Mouse (Mus musculus) myocyte (in vitro differentiated cells): ENCODE results near the gene Hoxd1. TPM values are rescaled to one million over a fixed set of nuclear protein-coding genes. Genes with fewer than 3 reads are reported as not detected.

Source experiments
- H3K27me3 ChIP-seq: one replicate; pipeline ENCODE4 v1.6.1; 2011; ENCODE audit not compliant: control insufficient read depth, insufficient read depth, insufficient read length
- H3K36me3 ChIP-seq: one replicate; pipeline ENCODE4 v1.6.1; 2011; ENCODE audit not compliant: control insufficient read depth, insufficient read depth
- H3K4me2 ChIP-seq: one replicate; pipeline ENCODE4 v1.6.1; 2011; ENCODE audit warnings: low read depth, control low read depth
- H3K4me3 ChIP-seq: one replicate; pipeline ENCODE4 v1.5.1; 2011; ENCODE audit warnings: mild to moderate bottlenecking, control low read depth, moderate library complexity
- H3K79me2 ChIP-seq: one replicate; pipeline ENCODE4 v1.6.1; 2011; ENCODE audit not compliant: control insufficient read depth, insufficient read depth
- H3ac ChIP-seq: one replicate; pipeline ENCODE4 v1.6.1; 2011; ENCODE audit not compliant: control insufficient read depth, insufficient read length
- CEBPB ChIP-seq: IDR thresholded peaks from 2 replicates; pipeline ENCODE4 v1.6.1; 2011; ENCODE audit warnings: mild to moderate bottlenecking, moderate library complexity; ENCODE audit not compliant: poor library complexity, insufficient read depth, severe bottlenecking
- E2F4 ChIP-seq: IDR thresholded peaks from one replicate; pipeline ENCODE4 v1.6.1; 2011; ENCODE audit warnings: mild to moderate bottlenecking, control low read depth, moderate library complexity; ENCODE audit not compliant: insufficient read depth
- MAX ChIP-seq: IDR thresholded peaks from one replicate; pipeline ENCODE4 v1.6.1; 2011; ENCODE audit warnings: low read depth, mild to moderate bottlenecking, control low read depth
- MYOD1 ChIP-seq, 3 experiments: IDR thresholded peaks; one replicate each; pipeline ENCODE4 v1.6.1; 2011; ENCODE audit warnings: control low read depth in 2 of 3, low read depth in 2 of 3, mild to moderate bottlenecking in 2 of 3, moderate library complexity in 1 of 3; ENCODE audit not compliant: insufficient read length in 2 of 3, control insufficient read depth in 1 of 3
- MYOG ChIP-seq, 3 experiments: IDR thresholded peaks; one replicate each; pipeline ENCODE4 v1.6.1; 2011; ENCODE audit warnings: control low read depth in 2 of 3, low read depth in 2 of 3, mild to moderate bottlenecking in 2 of 3; ENCODE audit not compliant: insufficient read length in 2 of 3, control insufficient read depth in 1 of 3, insufficient read depth in 1 of 3
- POLR2A ChIP-seq: IDR thresholded peaks from one replicate; pipeline ENCODE4 v1.6.1; 2011; ENCODE audit warnings: low read depth, mild to moderate bottlenecking, control low read depth, moderate library complexity; ENCODE audit not compliant: insufficient read length
- POLR2AphosphoS2 ChIP-seq: IDR thresholded peaks from one replicate; pipeline ENCODE4 v1.6.1; 2011; ENCODE audit warnings: low read depth, control low read depth; ENCODE audit not compliant: insufficient read length
- REST ChIP-seq: IDR thresholded peaks from one replicate; pipeline ENCODE4 v1.6.1; 2011; ENCODE audit warnings: mild to moderate bottlenecking, control low read depth, moderate library complexity; ENCODE audit not compliant: insufficient read depth, insufficient read length
- SRF ChIP-seq: IDR thresholded peaks from one replicate; pipeline ENCODE4 v1.6.1; 2011; ENCODE audit warnings: low read depth; ENCODE audit not compliant: control insufficient read depth, insufficient read length
- TCF12 ChIP-seq: IDR thresholded peaks from one replicate; pipeline ENCODE4 v1.6.1; 2011; ENCODE audit warnings: mild to moderate bottlenecking, control low read depth; ENCODE audit not compliant: poor library complexity, insufficient read depth, severe bottlenecking
- TCF3 ChIP-seq: IDR thresholded peaks from one replicate; pipeline ENCODE4 v1.6.1; 2011; ENCODE audit warnings: low read depth, control low read depth; ENCODE audit not compliant: insufficient read length
- USF1 ChIP-seq: IDR thresholded peaks from one replicate; pipeline ENCODE4 v1.6.1; 2011; ENCODE audit warnings: low read depth, mild to moderate bottlenecking, control low read depth, moderate library complexity
- polyA plus RNA-seq: library from polyadenylated mRNA; unstranded; fragments of >200 nt; fragmentation: generic; extraction: Trizol; gene quantifications from one replicate; pipeline ENCODE4 v1.2.1, GENCODE M21; 2012; ENCODE audit warnings: missing spikeins

The Hoxd1 gene
- polyA plus RNA-seq, 1 experiment, result not detected

DNA sequence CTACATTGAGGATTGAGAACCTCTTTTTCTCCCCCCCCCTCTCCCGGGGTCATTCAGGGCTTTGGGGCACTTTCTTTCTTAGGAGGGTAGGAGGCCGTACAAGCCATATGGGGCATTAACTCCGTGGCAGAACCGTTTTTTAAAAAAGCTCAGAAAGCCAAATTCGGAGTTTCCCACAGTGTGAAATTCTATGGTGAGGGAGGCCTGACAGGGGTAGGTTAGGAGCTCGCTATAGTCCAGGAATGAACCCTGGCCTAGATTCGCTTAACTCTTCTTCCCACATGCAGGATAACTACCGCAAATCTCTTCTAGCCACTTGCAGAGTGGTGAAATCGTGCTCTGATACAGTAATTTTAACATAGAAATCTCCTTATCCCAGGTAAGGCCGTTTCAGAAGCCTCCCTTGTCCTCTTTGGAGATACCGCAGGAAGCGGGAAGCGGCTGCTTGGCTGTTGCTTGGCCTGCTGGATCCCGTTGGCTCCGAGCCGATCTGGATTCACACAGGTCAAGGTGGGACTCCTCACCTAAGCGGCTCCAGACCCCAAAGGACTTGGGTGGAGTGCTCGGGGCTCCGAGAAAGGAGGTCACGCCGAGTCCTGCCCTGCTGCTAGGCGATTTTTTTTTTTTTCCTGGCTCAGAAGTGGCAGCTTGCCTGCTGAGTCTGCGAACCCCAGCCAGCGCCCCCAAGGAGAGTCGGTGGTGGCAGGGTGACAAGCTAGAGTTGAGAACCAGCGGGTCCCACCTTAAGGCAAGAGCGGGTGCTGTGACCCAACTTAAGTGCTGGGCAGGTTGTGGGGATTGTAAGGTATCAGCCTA lies 27.6 kb upstream of the Hoxd1 start:
- TF ChIP-seq USF1 (no peak), TCF12 (no peak), POLR2AphosphoS2 (no peak), MYOG (IDR thresholded peaks at IDR 0.05; ENCODE audit: control insufficient read depth in 1 of 3, insufficient read depth in 1 of 3, insufficient read length in 2 of 3, low read depth in 2 of 3) (no peak), REST (no peak), POLR2A (no peak), MAX (no peak)
- Histone ChIP-seq H3K4me3 (no peak overlapping the region), H3K27me3 (peaks cover 72% of the 10 kb centered on the region), H3K4me2 (no peak overlapping the region), H3ac (no peak overlapping the region), H3K79me2 (no peaks in the 10 kb centered on the region), H3K36me3 (no peaks in the 10 kb centered on the region)

GRCm38 (mm10) chr2:74735851-74736687 lies 26.7 kb upstream of the Hoxd1 start:
- Histone ChIP-seq H3ac (no peak overlapping the region), H3K27me3 (peaks cover 75% of the 10 kb centered on the region)

GRCm38 (mm10) chr2:74736688-74737577 lies 25.8 kb upstream of the Hoxd1 start:
- Histone ChIP-seq H3K4me3 (no peak overlapping the region), H3K79me2 (no peaks in the 10 kb centered on the region), H3ac (no peak overlapping the region), H3K4me2 (no peak overlapping the region), H3K36me3 (no peaks in the 10 kb centered on the region), H3K27me3 (peaks cover 75% of the 10 kb centered on the region)
- no peak for TF ChIP-seq TCF12
- no peak for TF ChIP-seq USF1
- TF ChIP-seq SRF, result no peak
- TF ChIP-seq MAX, result no peak
- no peak for TF ChIP-seq POLR2A
- no peak for TF ChIP-seq REST
- TF ChIP-seq MYOD1 (IDR thresholded peaks at IDR 0.05; ENCODE audit: control insufficient read depth in 1 of 3, insufficient read length in 2 of 3, low read depth in 2 of 3), result no peak
- no peak for TF ChIP-seq TCF3
- no peak for TF ChIP-seq POLR2AphosphoS2
- TF ChIP-seq CEBPB, result no peak
- no peak for TF ChIP-seq E2F4
- TF ChIP-seq MYOG (IDR thresholded peaks at IDR 0.05; ENCODE audit: control insufficient read depth in 1 of 3, insufficient read depth in 1 of 3, insufficient read length in 2 of 3, low read depth in 2 of 3), result no peak

More at GRCm38 (mm10) chr2:74735851-74736687, 26.7 kb upstream of the Hoxd1 start:
- H3K79me2 ChIP-seq, result no peaks in the 10 kb centered on the region
- H3K36me3 ChIP-seq, result no peaks in the 10 kb centered on the region
- H3K4me2 ChIP-seq, result no peak overlapping the region
- TF ChIP-seq CEBPB (no peak), USF1 (peak; percentile 18)
- H3K4me3 ChIP-seq, result no peak overlapping the region

- Histone ChIP-seq H3K27me3 (peaks cover 71% of the 10 kb centered on the region), H3K4me2 (no peak overlapping the region), H3ac (no peak overlapping the region), H3K4me3 (no peak overlapping the region), H3K79me2 (no peaks in the 10 kb centered on the region), H3K36me3 (no peaks in the 10 kb centered on the region)
- TF ChIP-seq TCF12 (no peak), TCF3 (no peak), REST (no peak), MYOD1 (IDR thresholded peaks at IDR 0.05; ENCODE audit: control insufficient read depth in 1 of 3, insufficient read length in 2 of 3, low read depth in 2 of 3) (no peak), USF1 (no peak), POLR2AphosphoS2 (no peak), MYOG (IDR thresholded peaks at IDR 0.05; ENCODE audit: control insufficient read depth in 1 of 3, insufficient read depth in 1 of 3, insufficient read length in 2 of 3, low read depth in 2 of 3) (no peak), E2F4 (no peak), CEBPB (no peak), POLR2A (no peak), SRF (no peak), MAX (no peak)
Observed at GRCm38 (mm10) chr2:74737578-74738070, 25.2 kb upstream of the Hoxd1 start.
